Mouse (Mus musculus): ENCODE data around the gene Fbxo27.

- TF ChIP-seq CTCF (IDR thresholded peaks at IDR 0.05; ENCODE audit: low read depth) (peak; percentile 96), EP300 (optimal IDR thresholded peaks at IDR 0.05) (no peak)
Observed at GRCm38 (mm10) chr7:28741709-28742438, 49.2 kb downstream of the Fbxo27 start, which contains the start of the genes Mrps12 and Sars2.

Data from stomach, postnatal 0 days (tissue).